Mouse (Mus musculus): ENCODE results near the gene Mycbp2. TPM values are rescaled to one million over a fixed set of nuclear protein-coding genes. Genes with fewer than 3 reads are reported as not detected.

Gene Mycbp2
- polyA plus RNA-seq, 1 experiment from 2014 or later: 16.5 TPM

DNA sequence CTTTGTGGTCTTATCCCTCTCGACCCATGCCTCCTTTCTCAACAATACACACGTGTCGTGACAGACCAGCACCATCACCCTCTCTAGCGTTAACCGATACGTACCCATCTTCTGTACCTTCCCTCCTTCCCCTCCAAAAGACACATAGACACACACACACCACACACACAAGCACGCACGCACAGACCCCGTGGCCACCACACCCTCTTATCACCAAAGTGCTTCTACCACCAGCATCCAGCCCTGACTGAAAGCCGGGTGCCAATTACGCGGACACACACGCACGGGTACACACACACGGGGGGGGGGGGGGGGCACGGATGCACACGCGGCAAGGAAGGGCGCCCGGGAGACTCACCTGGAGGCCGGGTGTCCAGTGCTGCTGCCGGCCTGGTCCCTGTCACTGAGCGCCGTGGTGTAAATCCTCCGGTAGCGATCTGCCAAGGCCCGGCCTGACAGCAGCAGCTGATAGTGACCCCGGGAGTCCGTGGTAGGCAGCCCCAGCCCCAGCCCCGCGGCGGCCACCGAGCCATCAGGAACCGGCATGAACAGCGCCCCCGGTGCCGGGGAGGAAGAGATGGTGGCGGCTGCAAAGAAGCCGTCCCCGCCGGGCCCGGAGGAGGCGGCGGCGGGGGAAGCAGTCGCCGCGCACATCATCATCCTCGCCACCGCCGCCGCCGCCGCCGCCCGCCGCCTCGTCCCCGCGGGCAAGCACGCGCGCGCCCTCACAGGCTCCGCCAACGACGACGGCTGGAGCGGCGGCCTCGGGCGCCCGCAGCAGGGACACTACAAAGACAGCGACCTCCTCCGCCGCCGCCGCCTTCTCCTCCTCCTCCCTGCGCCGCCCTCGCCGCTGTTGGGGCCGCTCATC lies 521 bp downstream of the Mycbp2 start:
- peak; percentile 67 for ATAC-seq (ENCODE audit: borderline replicate concordance, extremely low read depth, low FRiP score, low TSS enrichment)
- H3K27ac ChIP-seq: peak overlapping the region; percentile 86
- peak overlapping the region; percentile 67 for H3K4me2 ChIP-seq
- H3K27me3 ChIP-seq: no peaks in the 10 kb centered on the region
- H3K9me3 ChIP-seq: no peaks in the 10 kb centered on the region
- peaks cover 18% of the 10 kb centered on the region for H3K4me1 ChIP-seq
- peak overlapping the region; percentile 76 for H3K9ac ChIP-seq
- under 1% methylated on average over 52 of the region's 83 CpGs for WGBS
- no peaks in the 10 kb centered on the region for H3K36me3 ChIP-seq
- peak overlapping the region; percentile 82 for H3K4me3 ChIP-seq

- Histone ChIP-seq H3K4me3 (peak overlapping the region; percentile 82), H3K9me3 (no peaks in the 10 kb centered on the region), H3K27ac (no peak overlapping the region), H3K4me2 (peak overlapping the region; percentile 67), H3K27me3 (no peaks in the 10 kb centered on the region), H3K9ac (peak overlapping the region; percentile 76), H3K4me1 (peaks cover 18% of the 10 kb centered on the region), H3K36me3 (no peaks in the 10 kb centered on the region)
- no peak for ATAC-seq (ENCODE audit: borderline replicate concordance, extremely low read depth, low FRiP score, low TSS enrichment)
- under 1% methylated on average over 6 of the region's 6 CpGs for WGBS
Observed at GRCm38 (mm10) chr14:103345486-103345857, 1.1 kb downstream of the Mycbp2 start.

DNA sequence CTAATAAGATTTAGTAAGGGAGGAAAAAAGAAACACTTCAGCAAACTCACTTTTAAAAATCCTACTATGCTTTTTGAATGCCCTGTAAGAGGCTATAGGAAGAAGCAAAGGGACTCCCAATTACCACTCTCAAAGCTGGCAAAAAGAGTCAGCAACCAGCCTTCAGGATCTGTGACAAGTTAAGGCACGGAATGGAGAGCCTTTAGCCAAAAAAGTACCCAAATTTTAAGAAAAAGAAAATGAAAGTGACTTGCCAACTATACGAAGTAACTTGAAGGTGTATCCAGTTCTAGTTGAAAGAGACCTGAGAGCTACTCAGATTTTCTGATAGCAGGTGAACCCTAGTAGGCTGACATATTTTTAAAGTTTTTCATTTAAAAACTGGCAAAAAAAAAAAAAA lies 1.6 kb downstream of the Mycbp2 start:
- Histone ChIP-seq H3K4me3 (peak overlapping the region; percentile 82), H3K27ac (no peak overlapping the region), H3K9me3 (no peaks in the 10 kb centered on the region), H3K36me3 (no peaks in the 10 kb centered on the region), H3K4me1 (peaks cover 18% of the 10 kb centered on the region), H3K4me2 (peak overlapping the region; percentile 67), H3K9ac (no peak overlapping the region), H3K27me3 (no peaks in the 10 kb centered on the region)
- WGBS: 36% methylated on average over 2 of the region's 2 CpGs
- ATAC-seq (ENCODE audit: borderline replicate concordance, extremely low read depth, low FRiP score, low TSS enrichment): no peak

DNA sequence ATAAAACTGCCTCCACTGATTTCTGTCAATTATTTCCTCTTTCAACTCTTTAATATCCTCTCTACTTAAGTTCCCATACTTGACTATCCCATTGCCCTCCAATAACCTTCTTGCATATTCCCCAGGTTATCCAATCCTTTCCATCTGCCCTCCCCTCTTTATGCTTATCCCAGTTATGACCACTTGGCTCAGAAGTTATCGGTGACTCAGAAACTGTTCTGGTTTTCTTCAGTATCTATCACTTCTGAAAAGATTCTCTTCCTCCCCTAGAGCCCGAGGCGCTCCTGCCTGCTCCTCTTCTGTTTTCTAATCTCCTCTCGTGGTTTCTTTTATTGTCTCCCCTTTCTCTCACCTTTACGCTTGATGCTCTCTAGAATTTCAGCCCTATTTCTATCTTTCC lies 2.8 kb downstream of the Mycbp2 start:
- no peak overlapping the region for H3K9ac ChIP-seq
- no peak for ATAC-seq (ENCODE audit: borderline replicate concordance, extremely low read depth, low FRiP score, low TSS enrichment)
- no peaks in the 10 kb centered on the region for H3K9me3 ChIP-seq
- peaks cover 17% of the 10 kb centered on the region for H3K4me1 ChIP-seq
- 70% methylated on average over 5 of the region's 5 CpGs for WGBS
- no peaks in the 10 kb centered on the region for H3K36me3 ChIP-seq
- no peaks in the 10 kb centered on the region for H3K27me3 ChIP-seq
- H3K4me2 ChIP-seq: no peak overlapping the region
- no peak overlapping the region for H3K27ac ChIP-seq
- H3K4me3 ChIP-seq: no peak overlapping the region

DNA sequence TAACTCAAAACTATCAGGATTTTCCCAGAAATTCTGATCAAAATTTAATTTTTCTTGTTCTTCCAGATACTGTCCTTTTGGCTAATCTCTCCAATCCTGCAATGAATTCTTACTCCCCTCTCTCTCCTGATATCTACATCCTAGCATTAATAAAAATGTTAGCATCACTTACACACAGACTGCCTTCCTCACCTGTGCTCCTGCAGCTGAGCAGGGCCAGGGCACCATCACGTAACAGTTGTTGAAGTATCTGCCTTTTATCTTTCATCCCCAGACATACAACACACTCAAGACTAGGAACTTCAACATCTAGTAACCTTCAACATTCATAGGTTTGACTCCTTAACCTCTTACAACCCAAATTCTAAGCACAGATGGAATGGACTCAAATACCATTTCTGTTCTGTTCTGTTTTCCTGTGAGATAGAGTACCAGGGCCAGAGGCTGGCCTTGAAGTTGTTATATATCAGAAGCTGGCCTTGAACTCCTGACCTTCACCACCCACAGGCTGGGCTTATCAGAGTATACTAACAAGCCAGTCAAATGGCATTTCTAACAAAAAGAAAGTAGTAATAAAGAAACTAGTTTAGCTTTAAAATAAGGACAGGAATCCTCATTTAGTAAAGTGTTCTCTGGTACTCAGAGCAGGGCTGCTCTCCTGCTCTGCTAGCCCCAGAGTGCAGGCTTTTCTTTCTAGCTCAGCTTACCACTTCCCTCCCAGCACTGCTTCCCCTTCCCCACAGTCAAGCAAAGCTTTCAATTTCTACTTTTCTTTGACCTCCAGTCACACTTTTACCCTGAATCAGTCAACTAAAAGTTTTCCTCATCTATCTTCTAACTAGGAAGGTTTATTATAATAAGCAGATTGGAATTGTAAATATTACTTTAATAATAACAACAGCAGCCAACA lies 5.0 kb downstream of the Mycbp2 start:
- no peak overlapping the region for H3K4me3 ChIP-seq
- 65% methylated on average over 1 of the region's 1 CpGs for WGBS
- no peaks in the 10 kb centered on the region for H3K36me3 ChIP-seq
- no peak overlapping the region for H3K4me2 ChIP-seq
- peaks cover 10% of the 10 kb centered on the region; the same call in 1 of the 2 replicates for H3K4me1 ChIP-seq
- H3K27ac ChIP-seq: no peak overlapping the region
- H3K9ac ChIP-seq: no peak overlapping the region
- ATAC-seq (ENCODE audit: borderline replicate concordance, extremely low read depth, low FRiP score, low TSS enrichment): no peak
- no peaks in the 10 kb centered on the region for H3K27me3 ChIP-seq
- H3K9me3 ChIP-seq: no peaks in the 10 kb centered on the region

DNA sequence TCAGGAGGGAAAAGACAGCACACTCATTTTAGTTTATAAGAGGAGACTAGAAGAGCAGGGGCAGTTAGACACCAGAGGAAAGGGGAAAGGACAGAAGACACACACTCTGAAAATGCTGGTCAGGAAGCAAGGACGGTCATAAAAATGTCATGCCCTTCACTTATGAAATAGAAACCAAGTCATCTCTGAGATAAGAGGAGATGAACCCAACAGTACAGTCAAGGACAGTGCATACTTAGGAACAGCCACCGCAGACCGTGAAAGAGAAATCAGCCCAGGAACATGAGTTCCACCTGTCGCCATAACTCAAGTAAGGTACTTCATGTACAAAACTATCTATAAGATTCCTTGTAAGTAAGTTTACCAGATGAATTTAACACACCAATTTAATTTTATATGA lies 33.7 kb downstream of the Mycbp2 start:
- Histone ChIP-seq H3K4me2 (no peak overlapping the region), H3K27ac (no peak overlapping the region), H3K27me3 (no peaks in the 10 kb centered on the region), H3K36me3 (peaks cover 25% of the 10 kb centered on the region), H3K9ac (no peak overlapping the region), H3K4me3 (no peak overlapping the region), H3K9me3 (no peaks in the 10 kb centered on the region), H3K4me1 (no peaks in the 10 kb centered on the region)
- ATAC-seq (ENCODE audit: borderline replicate concordance, extremely low read depth, low FRiP score, low TSS enrichment): no peak
- WGBS: 94% methylated on average over 4 of the region's 4 CpGs

- Histone ChIP-seq H3K9me3 (no peaks in the 10 kb centered on the region), H3K4me1 (no peaks in the 10 kb centered on the region), H3K4me2 (no peak overlapping the region), H3K4me3 (no peak overlapping the region), H3K27me3 (no peaks in the 10 kb centered on the region), H3K36me3 (peaks cover 20% of the 10 kb centered on the region; the same call in 1 of the 2 replicates), H3K27ac (no peak overlapping the region), H3K9ac (no peak overlapping the region)
- WGBS: 96% methylated on average over 2 of the region's 2 CpGs
- no peak for ATAC-seq (ENCODE audit: borderline replicate concordance, extremely low read depth, low FRiP score, low TSS enrichment)
Observed at GRCm38 (mm10) chr14:103296227-103296626, 50.4 kb downstream of the Mycbp2 start.

- ATAC-seq (ENCODE audit: borderline replicate concordance, extremely low read depth, low FRiP score, low TSS enrichment): no peak
- Histone ChIP-seq H3K27ac (no peak overlapping the region), H3K27me3 (no peaks in the 10 kb centered on the region), H3K4me3 (no peak overlapping the region), H3K9ac (no peak overlapping the region), H3K4me2 (no peak overlapping the region), H3K4me1 (no peaks in the 10 kb centered on the region), H3K36me3 (peaks cover 14% of the 10 kb centered on the region), H3K9me3 (no peaks in the 10 kb centered on the region)
- WGBS: 77% methylated on average over 2 of the region's 2 CpGs
Observed at GRCm38 (mm10) chr14:103286650-103287049, 60.0 kb downstream of the Mycbp2 start.

DNA sequence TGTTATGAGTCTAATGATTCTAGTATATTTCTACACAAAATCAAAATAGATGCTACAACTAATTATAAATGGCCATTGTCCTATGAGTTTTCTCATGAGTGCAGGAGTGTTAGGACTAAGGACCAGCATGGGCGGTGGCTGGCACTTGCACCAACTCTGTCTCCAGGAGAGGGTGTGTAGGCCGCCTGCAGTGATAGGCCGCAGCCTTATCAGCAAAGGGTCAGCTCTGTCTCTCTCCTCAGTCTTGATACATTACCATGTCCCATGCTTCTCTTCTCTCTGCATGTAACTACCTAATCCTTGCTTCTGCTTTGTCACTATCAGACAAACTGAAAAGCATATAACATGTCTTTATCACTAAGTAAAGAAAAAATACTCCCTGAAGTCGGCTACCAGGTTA lies 69.9 kb downstream of the Mycbp2 start:
- peaks cover 7% of the 10 kb centered on the region; the same call in 1 of the 2 replicates for H3K36me3 ChIP-seq
- no peak overlapping the region for H3K4me2 ChIP-seq
- no peaks in the 10 kb centered on the region for H3K9me3 ChIP-seq
- H3K27ac ChIP-seq: no peak overlapping the region
- H3K27me3 ChIP-seq: no peaks in the 10 kb centered on the region
- H3K9ac ChIP-seq: no peak overlapping the region
- ATAC-seq (ENCODE audit: borderline replicate concordance, extremely low read depth, low FRiP score, low TSS enrichment): no peak
- WGBS: 83% methylated on average over 4 of the region's 4 CpGs
- no peak overlapping the region for H3K4me3 ChIP-seq
- H3K4me1 ChIP-seq: no peaks in the 10 kb centered on the region

- Histone ChIP-seq H3K4me2 (no peak overlapping the region), H3K36me3 (peaks cover 17% of the 10 kb centered on the region; the same call in 1 of the 2 replicates), H3K4me3 (no peak overlapping the region), H3K27ac (no peak overlapping the region), H3K4me1 (no peaks in the 10 kb centered on the region), H3K9me3 (no peaks in the 10 kb centered on the region), H3K27me3 (no peaks in the 10 kb centered on the region), H3K9ac (no peak overlapping the region)
- 95% methylated on average over 2 of the region's 2 CpGs for WGBS
- no peak for ATAC-seq (ENCODE audit: borderline replicate concordance, extremely low read depth, low FRiP score, low TSS enrichment)
Observed at GRCm38 (mm10) chr14:103260437-103260836, 86.2 kb downstream of the Mycbp2 start.

DNA sequence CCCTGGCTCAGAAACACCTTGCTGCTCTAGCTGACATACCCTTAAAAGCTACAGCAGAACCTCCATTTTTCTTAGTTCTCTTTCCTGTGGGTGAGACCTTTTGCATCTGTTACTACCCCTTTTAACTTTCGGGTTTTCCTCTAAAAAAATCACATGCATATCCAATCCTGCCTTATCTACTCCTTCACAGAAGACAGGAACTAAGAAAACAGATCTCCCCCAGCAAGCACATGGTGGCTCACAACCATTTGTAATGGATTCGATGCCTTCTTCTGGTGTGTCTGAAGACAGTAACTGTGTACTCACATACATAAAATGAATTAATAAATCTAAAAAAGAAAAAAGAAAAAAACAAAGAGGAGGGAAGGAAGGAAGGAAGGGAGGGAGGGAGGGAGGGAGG lies 87.9 kb downstream of the Mycbp2 start:
- no peak for ATAC-seq (ENCODE audit: borderline replicate concordance, extremely low read depth, low FRiP score, low TSS enrichment)
- Histone ChIP-seq H3K36me3 (peaks cover 17% of the 10 kb centered on the region; the same call in 1 of the 2 replicates), H3K9me3 (no peaks in the 10 kb centered on the region), H3K4me1 (no peaks in the 10 kb centered on the region), H3K4me3 (no peak overlapping the region), H3K4me2 (no peak overlapping the region), H3K9ac (no peak overlapping the region), H3K27me3 (no peaks in the 10 kb centered on the region), H3K27ac (no peak overlapping the region)
- 87% methylated on average over 2 of the region's 2 CpGs for WGBS

DNA sequence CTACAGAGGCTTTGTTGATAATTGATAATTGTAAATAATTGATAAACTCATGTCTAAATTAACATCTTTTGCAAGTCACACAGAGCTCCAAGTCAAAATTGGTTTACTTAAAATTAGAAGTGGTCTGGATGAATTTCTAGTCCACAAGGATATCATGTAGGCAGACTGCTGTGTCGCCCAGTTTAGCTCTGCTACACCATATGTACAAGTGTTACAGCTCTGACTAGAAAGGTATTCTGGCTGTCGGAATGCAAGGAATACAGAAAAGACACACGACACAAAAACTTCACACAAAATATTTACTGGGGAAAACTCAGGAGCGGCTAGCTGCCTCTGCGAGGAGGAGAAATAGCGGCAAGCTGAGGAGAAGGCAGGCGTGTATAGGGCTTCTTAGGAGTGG lies 89.7 kb downstream of the Mycbp2 start:
- no peaks in the 10 kb centered on the region for H3K9me3 ChIP-seq
- WGBS: 89% methylated on average over 7 of the region's 7 CpGs
- H3K27me3 ChIP-seq: no peaks in the 10 kb centered on the region
- H3K36me3 ChIP-seq: peaks cover 14% of the 10 kb centered on the region; the same call in 1 of the 2 replicates
- H3K4me1 ChIP-seq: no peaks in the 10 kb centered on the region
- no peak overlapping the region for H3K4me2 ChIP-seq
- ATAC-seq (ENCODE audit: borderline replicate concordance, extremely low read depth, low FRiP score, low TSS enrichment): no peak
- no peak overlapping the region for H3K4me3 ChIP-seq
- H3K9ac ChIP-seq: no peak overlapping the region
- H3K27ac ChIP-seq: no peak overlapping the region

Data from lung, embryonic 15.5 days (tissue).